Mouse (Mus musculus) lung, embryonic 15.5 days (tissue): ENCODE measurements around the gene Il1rl2. TPM values are rescaled to one million over a fixed set of nuclear protein-coding genes. Genes with fewer than 3 reads are reported as not detected.

Experiments
- ATAC-seq: fragments of 200-750 bp; cut with Nextera tagmentation; 2 replicates; pipeline ENCODE4 v1.8.0; 2017; ENCODE audit warnings: moderate number of reproducible peaks, borderline replicate concordance; ENCODE audit not compliant: low FRiP score, low TSS enrichment; ENCODE audit errors: extremely low read depth
- H3K27ac ChIP-seq: fragments of 300-500 bp; sonication (generic); 2 replicates; pipeline ENCODE4 v1.5.1; 2015; ENCODE audit warnings: moderate library complexity, mild to moderate bottlenecking, inconsistent platforms
- H3K27me3 ChIP-seq: fragments of 300-500 bp; sonication (generic); 2 replicates; pipeline ENCODE4 v1.6.1; 2015; ENCODE audit warnings: inconsistent platforms
- H3K36me3 ChIP-seq: fragments of 300-500 bp; sonication (generic); 2 replicates; pipeline ENCODE4 v1.6.1; 2015; ENCODE audit warnings: inconsistent platforms
- H3K4me1 ChIP-seq: fragments of 300-500 bp; sonication (generic); 2 replicates; pipeline ENCODE4 v1.6.1; 2015; ENCODE audit warnings: inconsistent platforms
- H3K4me2 ChIP-seq: fragments of 300-500 bp; sonication (generic); 2 replicates; pipeline ENCODE4 v1.6.1; 2015; ENCODE audit warnings: inconsistent platforms, mild to moderate bottlenecking, moderate library complexity
- H3K4me3 ChIP-seq: fragments of 300-500 bp; sonication (generic); 2 replicates; pipeline ENCODE4 v1.5.1; 2015; ENCODE audit warnings: mild to moderate bottlenecking, inconsistent platforms
- H3K9ac ChIP-seq: fragments of 300-500 bp; sonication (generic); 2 replicates; pipeline ENCODE4 v1.6.1; 2015; ENCODE audit warnings: inconsistent platforms
- H3K9me3 ChIP-seq: fragments of 300-500 bp; sonication (generic); 2 replicates; pipeline ENCODE4 v1.6.1; 2016; ENCODE audit warnings: inconsistent platforms
- WGBS: fragments of 180-500 bp; shearing (Covaris S2); methylation state at CpG from one replicate; pipeline ENCODE4 v1.1.7; 2015; 5-methylcytosine and 5-hydroxymethylcytosine counted together
- polyA plus RNA-seq: library from polyadenylated mRNA; unstranded; fragments of >200 nt; fragmentation: Nextera tagmentation; extraction: Ambion mirVana; gene quantifications from 2 replicates; pipeline ENCODE4 v1.2.1, GENCODE M21; 2015

The Il1rl2 gene
- 11.1 and 13.0 TPM in 2 replicates for polyA plus RNA-seq

- peak within 1 kb of the TSS; percentile 46 for H3K9ac ChIP-seq
- no peaks in the 10 kb centered on the region for H3K36me3 ChIP-seq
- WGBS: 14% methylated on average over 6 of the region's 6 CpGs
- no peaks in the 10 kb centered on the region for H3K9me3 ChIP-seq
- peak within 1 kb of the TSS; percentile 29; the same call in 1 of the 2 replicates for H3K27ac ChIP-seq
- H3K27me3 ChIP-seq: peaks cover 3% of the 10 kb centered on the region; the same call in 1 of the 2 replicates
- peak within 1 kb of the TSS; percentile 50 for H3K4me3 ChIP-seq
- peak within 1 kb of the TSS; percentile 92 for H3K4me2 ChIP-seq
- peaks cover 17% of the 10 kb centered on the region for H3K4me1 ChIP-seq
- ATAC-seq: peak; percentile 85
These were observed at the start of gene Il1rl2 for GRCm38 (mm10) chr1:40324457-40324856. Gene Il1rl2, plus strand, starts transcription at chr1:40324610.

GRCm38 (mm10) chr1:40275285-40276013 lies 49.0 kb upstream of the Il1rl2 start:
- Histone ChIP-seq H3K27ac (peak overlapping the region; percentile 48; the same call in 1 of the 2 replicates), H3K9me3 (no peaks in the 10 kb centered on the region), H3K4me1 (peaks cover 21% of the 10 kb centered on the region), H3K9ac (no peak overlapping the region), H3K4me2 (no peak overlapping the region; the same call in 1 of the 2 replicates), H3K36me3 (no peaks in the 10 kb centered on the region; the same call in 1 of the 2 replicates), H3K27me3 (no peaks in the 10 kb centered on the region), H3K4me3 (no peak overlapping the region)
- WGBS: 45% methylated on average over 10 of the region's 10 CpGs
- ATAC-seq: 0 out of 2 replicates have a peak, but pooled peaks have one; percentile 25

GRCm38 (mm10) chr1:40277944-40278343 lies 46.5 kb upstream of the Il1rl2 start:
- Histone ChIP-seq H3K27ac (no peak overlapping the region), H3K27me3 (no peaks in the 10 kb centered on the region), H3K9me3 (no peaks in the 10 kb centered on the region), H3K4me3 (no peak overlapping the region), H3K9ac (no peak overlapping the region), H3K4me2 (no peak overlapping the region), H3K36me3 (no peaks in the 10 kb centered on the region; the same call in 1 of the 2 replicates), H3K4me1 (peaks cover 21% of the 10 kb centered on the region)
- WGBS: 68% methylated on average over 4 of the region's 4 CpGs
- no peak for ATAC-seq

GRCm38 (mm10) chr1:40278720-40279119 lies 45.7 kb upstream of the Il1rl2 start:
- H3K9ac ChIP-seq: no peak overlapping the region
- 79% methylated on average over 2 of the region's 2 CpGs for WGBS
- no peak for ATAC-seq
- H3K4me3 ChIP-seq: no peak overlapping the region
- no peaks in the 10 kb centered on the region for H3K9me3 ChIP-seq
- no peak overlapping the region for H3K4me2 ChIP-seq
- H3K4me1 ChIP-seq: peaks cover 21% of the 10 kb centered on the region
- no peak overlapping the region for H3K27ac ChIP-seq
- no peaks in the 10 kb centered on the region; the same call in 1 of the 2 replicates for H3K36me3 ChIP-seq
- H3K27me3 ChIP-seq: no peaks in the 10 kb centered on the region

- no peaks in the 10 kb centered on the region; the same call in 1 of the 2 replicates for H3K36me3 ChIP-seq
- ATAC-seq: peak; percentile 52
- H3K4me3 ChIP-seq: no peak overlapping the region
- H3K9me3 ChIP-seq: no peaks in the 10 kb centered on the region
- no peak overlapping the region for H3K27ac ChIP-seq
- peaks cover 27% of the 10 kb centered on the region for H3K4me1 ChIP-seq
- H3K27me3 ChIP-seq: no peaks in the 10 kb centered on the region
- 56% methylated on average over 11 of the region's 11 CpGs for WGBS
- H3K9ac ChIP-seq: no peak overlapping the region
- no peak overlapping the region for H3K4me2 ChIP-seq
These were observed 45.1 kb upstream of the Il1rl2 start for GRCm38 (mm10) chr1:40279182-40279743.

- Histone ChIP-seq H3K27me3 (no peaks in the 10 kb centered on the region), H3K36me3 (no peaks in the 10 kb centered on the region; the same call in 1 of the 2 replicates), H3K27ac (no peak overlapping the region), H3K9ac (no peak overlapping the region), H3K4me3 (no peak overlapping the region), H3K4me1 (peaks cover 22% of the 10 kb centered on the region), H3K9me3 (no peaks in the 10 kb centered on the region), H3K4me2 (no peak overlapping the region)
- 66% methylated on average over 4 of the region's 4 CpGs for WGBS
- ATAC-seq: no peak
These were observed 42.5 kb upstream of the Il1rl2 start for GRCm38 (mm10) chr1:40281950-40282349.

- Histone ChIP-seq H3K27ac (no peak overlapping the region), H3K4me3 (no peak overlapping the region), H3K9me3 (no peaks in the 10 kb centered on the region), H3K36me3 (no peaks in the 10 kb centered on the region; the same call in 1 of the 2 replicates), H3K27me3 (no peaks in the 10 kb centered on the region), H3K9ac (no peak overlapping the region), H3K4me1 (peaks cover 22% of the 10 kb centered on the region), H3K4me2 (no peak overlapping the region)
- WGBS: 61% methylated on average over 3 of the region's 3 CpGs
- ATAC-seq: no peak
These were observed 42.0 kb upstream of the Il1rl2 start for GRCm38 (mm10) chr1:40282394-40282793.

GRCm38 (mm10) chr1:40283995-40284394 lies 40.4 kb upstream of the Il1rl2 start:
- Histone ChIP-seq H3K9ac (no peak overlapping the region), H3K4me2 (no peak overlapping the region), H3K27ac (no peak overlapping the region), H3K9me3 (no peaks in the 10 kb centered on the region), H3K4me3 (no peak overlapping the region), H3K36me3 (no peaks in the 10 kb centered on the region), H3K4me1 (peaks cover 17% of the 10 kb centered on the region), H3K27me3 (no peaks in the 10 kb centered on the region)
- WGBS: 43% methylated on average over 5 of the region's 5 CpGs
- no peak for ATAC-seq

GRCm38 (mm10) chr1:40290489-40291255 lies 33.7 kb upstream of the Il1rl2 start:
- Histone ChIP-seq H3K9me3 (no peaks in the 10 kb centered on the region), H3K27ac (no peak overlapping the region), H3K27me3 (no peaks in the 10 kb centered on the region), H3K4me1 (no peaks in the 10 kb centered on the region), H3K9ac (no peak overlapping the region), H3K4me3 (no peak overlapping the region), H3K36me3 (no peaks in the 10 kb centered on the region; the same call in 1 of the 2 replicates), H3K4me2 (no peak overlapping the region)
- no peak for ATAC-seq
- 78% methylated on average over 12 of the region's 12 CpGs for WGBS

GRCm38 (mm10) chr1:40292231-40292630 lies 32.2 kb upstream of the Il1rl2 start:
- Histone ChIP-seq H3K9ac (no peak overlapping the region), H3K27me3 (no peaks in the 10 kb centered on the region), H3K4me1 (no peaks in the 10 kb centered on the region), H3K36me3 (peaks cover 3% of the 10 kb centered on the region; the same call in 1 of the 2 replicates), H3K9me3 (no peaks in the 10 kb centered on the region), H3K4me2 (no peak overlapping the region), H3K4me3 (no peak overlapping the region), H3K27ac (no peak overlapping the region)
- ATAC-seq: no peak
- WGBS: 98% methylated on average over 2 of the region's 2 CpGs

- Histone ChIP-seq H3K36me3 (peaks cover 3% of the 10 kb centered on the region; the same call in 1 of the 2 replicates), H3K4me3 (no peak overlapping the region), H3K9me3 (no peaks in the 10 kb centered on the region), H3K4me2 (no peak overlapping the region), H3K9ac (no peak overlapping the region), H3K4me1 (no peaks in the 10 kb centered on the region), H3K27me3 (no peaks in the 10 kb centered on the region), H3K27ac (no peak overlapping the region)
- no peak for ATAC-seq
- 94% methylated on average over 7 of the region's 7 CpGs for WGBS
These were observed 30.5 kb upstream of the Il1rl2 start for GRCm38 (mm10) chr1:40293891-40294290.
